Mouse (Mus musculus) retina, embryonic 14.5 days (tissue): ENCODE measurements around the gene Snrnp35.
"Not testable (repeated sequence)": the region's sequence is repeated elsewhere in the genome, so short reads cannot be mapped to it uniquely, and the experiment has no call there.

ENCODE experiments used
- DNase-seq: peaks from one replicate; pipeline ENCODE4 v3.0.0-alpha.2; 2015; ENCODE audit warnings: low spot score

Snrnp35 gene

DNA sequence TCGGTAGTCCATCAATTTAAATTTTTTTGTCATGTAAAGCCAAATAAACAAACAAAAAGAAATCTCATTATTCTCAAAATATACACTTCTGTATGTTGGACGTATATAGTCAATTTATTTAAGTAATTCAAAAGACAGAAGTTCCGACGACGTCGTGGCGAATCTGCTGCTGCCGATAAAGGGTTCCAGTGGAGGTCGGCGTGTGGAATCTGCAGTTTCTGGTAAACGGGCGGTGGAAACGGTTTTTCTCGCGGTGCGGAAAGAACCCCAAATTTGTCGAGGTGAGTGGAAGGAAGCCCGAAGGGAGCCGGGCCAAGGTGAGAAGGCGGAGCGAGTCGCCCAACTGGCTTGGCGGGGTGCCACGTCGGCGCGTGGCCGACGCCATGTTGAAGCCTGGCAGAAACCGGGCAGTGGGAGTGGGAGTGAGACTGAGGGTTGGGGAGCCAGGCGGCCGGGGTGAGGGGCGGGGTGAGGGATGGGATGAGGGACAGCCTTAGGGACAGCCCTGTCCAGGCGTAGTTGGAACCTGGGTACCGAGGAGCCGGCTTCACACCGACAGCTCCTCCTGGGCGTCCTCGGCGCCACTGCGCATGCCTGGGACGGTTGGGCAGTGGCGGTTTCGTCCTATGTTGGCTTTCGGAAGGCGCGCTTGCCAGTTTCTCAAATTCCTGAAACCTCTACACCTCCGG, at the start of gene Snrnp35:
Gene Snrnp35, plus strand, starts transcription at position 169 of the 689 bp plus-strand sequence.
- DNase-seq: peak; percentile 88

DNA sequence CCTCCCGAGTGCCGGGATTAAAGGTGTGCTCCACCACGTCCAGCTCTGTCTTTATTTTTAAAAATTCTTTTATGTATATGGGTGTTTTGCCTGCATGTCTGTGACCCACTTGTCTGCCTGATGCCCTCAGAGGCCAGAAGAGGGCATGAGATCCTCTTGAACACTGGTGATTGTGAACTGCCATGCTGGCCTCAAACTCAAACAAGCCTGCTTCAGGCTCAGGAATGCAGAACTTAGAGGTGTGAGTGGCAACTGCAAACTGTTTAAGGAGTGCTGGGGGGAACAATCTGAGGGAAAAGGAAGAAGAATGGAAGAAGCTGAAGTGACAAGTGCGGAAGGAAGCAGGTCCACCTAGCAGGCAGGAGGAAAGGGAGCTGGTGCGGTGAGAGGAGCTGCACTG, 44.7 kb upstream of the Snrnp35 start:
- DNase-seq: no peak

DNA sequence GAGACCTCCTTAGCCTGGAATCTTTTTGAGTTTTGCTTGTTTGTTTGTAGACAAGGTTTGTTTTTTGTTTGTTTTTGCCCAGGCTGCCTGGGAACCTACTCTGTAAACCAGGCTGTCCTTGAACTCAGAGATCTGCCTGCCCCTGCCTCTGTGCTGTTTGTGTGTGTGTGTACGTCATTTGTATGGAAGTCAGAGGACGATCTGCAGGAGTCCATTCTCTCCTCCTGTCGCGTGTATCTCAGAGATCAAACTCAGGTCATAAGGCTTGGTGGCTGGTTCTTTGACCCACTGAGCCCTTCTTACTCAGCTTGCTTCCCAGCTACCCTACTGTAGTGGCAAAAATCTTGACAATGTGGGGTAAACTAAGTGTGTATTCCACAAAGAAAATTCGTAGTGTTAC, 44.2 kb upstream of the Snrnp35 start:
- no peak for DNase-seq

DNA sequence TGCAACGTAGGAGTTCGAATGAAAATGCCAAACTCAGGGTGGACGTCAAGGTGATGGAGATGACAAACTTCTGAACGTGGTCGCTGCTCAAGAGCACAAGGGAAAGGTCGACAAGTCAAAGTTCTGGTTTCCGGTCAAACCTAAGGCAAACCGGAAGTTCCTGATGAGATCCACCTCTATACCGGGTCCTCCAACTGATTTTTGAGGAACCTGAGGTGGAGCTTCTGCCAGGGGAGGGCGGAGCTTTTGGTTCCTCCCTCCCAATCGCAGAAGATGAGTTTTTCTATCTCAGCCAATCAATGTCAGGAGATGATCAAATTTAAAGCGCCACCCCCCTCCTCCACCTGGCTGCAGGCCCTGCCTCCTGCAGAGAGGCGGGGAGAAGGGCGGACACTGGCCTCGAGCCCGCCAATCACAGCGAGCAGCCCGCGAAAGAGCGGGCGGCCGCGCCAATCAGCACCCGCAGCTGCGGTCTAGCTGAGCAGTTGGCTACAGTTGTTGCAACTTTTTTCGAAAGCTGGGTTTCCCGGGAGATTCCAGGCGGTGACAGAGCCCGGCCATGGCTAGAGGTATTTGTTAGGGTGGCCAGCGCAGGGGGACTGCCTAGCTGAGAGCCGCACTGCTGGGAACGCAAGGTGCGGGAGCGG, 43.4 kb upstream of the Snrnp35 start, which contains the start of gene Kmt5a:
Gene Kmt5a, plus strand, starts transcription at position 484 of the 647 bp plus-strand sequence.
- DNase-seq: peak; percentile 97

DNA sequence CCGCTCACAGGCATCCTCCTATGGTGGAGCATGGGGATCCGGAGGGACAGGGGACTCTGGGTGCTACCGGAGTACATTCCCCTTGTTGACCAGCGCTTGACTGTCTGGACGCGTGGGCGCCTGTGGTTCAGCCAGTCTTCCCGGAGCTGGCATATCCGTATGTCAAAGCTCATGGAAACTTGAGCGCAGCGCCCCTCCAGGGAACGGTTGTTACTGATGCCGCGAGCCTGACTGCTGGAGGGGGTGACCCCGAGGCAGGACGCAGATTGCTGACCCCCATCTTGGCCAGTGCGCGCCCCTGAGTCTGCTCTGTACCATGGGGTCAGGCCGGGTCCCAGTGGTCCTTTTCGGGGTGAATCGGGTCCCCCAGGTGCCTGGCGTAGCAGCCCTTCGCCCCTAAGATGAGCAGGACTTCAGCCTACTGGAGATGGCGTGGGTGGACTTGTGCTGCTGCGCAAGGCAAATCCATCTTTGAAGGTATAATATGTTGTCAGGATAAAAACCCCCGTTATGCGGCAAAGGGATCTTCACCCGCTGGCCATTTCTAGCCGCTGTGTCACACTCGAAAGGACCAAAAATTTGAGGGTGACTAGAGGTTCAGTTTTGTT, 42.7 kb upstream of the Snrnp35 start:
- DNase-seq: peak; percentile 76

DNA sequence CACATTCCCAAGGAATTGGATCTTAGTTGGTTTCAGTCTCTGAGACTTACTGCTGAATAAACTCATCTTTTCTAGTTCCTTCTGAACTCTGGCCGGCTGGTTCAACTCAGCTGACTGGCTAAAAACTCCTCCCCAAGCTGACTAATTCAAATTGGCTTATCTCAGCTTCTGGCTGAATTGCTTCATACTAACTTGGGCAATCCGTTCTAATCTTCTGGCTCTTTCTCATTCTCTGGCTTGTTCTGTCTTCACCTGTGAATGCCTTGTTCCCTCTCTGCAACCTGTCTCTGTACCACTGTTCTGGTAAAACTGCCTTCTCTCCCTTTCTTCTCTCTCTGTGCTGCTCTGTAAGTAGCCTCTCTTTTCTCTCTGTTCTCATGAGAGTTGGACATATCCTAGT, 40.3 kb upstream of the Snrnp35 start:
- no peak for DNase-seq

DNA sequence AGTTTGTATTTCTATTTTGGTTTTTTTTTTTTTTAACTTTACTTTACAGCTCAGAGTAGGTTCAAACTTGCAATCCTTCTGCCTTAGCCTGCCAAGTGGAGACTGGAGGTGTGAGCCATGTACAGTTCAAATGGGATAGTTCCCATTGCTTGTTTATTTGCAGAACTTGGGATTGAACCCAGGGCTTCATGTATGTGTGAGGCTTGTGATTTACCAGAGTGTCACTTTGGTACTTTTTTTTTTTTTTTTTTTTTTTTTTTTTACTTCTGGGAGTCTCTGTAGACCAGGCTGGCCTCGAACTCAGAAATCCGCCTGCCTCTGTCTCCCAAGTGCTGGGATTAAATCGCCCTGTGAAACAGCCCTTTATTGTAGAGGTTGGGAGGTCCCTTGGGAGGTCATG, 38.7 kb upstream of the Snrnp35 start:
- no peak for DNase-seq

DNA sequence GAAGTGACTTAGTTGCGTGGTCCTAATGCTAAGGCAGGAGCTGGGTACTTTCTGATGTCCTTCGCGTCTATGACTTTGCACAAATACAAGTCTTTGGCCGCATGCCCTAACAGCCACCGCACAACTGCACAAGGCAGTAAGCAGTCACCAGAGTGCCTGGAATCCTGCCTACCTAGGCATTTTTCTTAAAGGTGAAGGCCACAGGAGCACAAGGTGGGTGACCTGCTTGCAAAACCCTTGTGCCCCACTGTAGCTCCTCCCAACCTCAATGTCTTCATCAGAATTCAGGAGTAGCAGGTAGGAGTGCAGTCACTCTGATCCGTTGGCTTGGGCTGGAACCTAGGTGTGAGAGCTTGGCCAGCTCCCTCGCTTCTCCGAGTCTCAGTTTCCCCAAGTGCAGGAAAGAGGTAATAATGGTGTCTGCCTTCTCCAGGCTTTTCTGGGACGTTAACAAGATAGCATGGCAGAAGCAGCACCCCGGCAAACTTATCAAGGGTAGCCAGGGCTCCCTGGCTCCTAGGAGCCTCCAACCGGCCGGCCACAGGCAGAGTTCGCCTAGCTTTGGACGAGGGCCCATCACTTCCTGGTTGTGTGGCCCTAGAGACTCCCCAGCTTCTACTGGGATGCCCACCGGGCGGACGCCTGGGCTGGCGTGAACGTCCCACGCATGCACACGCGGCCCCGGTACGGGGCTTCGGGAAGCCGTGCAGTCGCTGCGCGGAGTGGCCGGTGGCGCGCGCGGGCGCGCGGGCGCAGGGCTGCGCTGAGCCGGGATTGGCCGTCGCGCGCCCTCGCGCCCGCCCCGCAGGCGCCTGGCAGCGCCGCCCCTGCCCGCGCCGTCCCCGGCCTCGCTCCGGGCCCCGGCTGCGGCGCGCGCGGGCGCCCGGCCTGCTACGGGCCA, 38.0 kb upstream of the Snrnp35 start:
- peak; percentile 78 for DNase-seq

DNA sequence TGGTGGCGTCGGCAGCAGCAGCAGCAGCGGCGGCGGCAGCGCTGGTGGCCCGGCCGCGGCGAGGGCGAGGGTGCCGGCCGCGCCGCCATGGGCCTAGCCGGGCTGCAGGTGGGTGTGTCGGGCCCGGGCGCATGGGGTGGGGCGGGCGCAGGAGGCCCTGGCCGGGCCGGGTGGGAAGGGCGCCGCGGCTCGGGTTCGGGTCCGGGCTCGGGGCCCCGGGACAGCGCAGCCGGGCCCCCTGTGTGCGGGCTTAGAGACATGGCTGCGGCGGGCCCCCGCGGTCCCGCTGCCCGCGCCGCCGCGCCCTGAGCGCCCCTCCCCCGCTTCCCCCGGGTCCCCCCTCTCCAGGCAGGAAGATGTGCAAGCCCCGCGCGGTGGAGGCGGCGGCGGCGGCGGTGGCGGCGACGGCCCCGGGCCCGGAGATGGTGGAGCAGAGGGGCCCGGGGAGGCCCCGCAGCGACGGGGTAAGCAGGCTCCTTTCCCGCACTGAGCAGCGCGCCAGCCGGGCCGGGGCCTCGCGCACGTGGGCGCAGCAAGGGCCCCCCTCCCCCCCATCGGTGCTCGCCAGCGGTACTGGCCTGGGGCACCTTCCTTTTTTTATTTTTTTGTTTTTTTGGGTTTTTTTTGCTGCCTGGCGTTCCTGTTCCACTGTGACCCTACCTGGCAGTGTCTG, 37.2 kb upstream of the Snrnp35 start:
- DNase-seq: peak; percentile 21

DNA sequence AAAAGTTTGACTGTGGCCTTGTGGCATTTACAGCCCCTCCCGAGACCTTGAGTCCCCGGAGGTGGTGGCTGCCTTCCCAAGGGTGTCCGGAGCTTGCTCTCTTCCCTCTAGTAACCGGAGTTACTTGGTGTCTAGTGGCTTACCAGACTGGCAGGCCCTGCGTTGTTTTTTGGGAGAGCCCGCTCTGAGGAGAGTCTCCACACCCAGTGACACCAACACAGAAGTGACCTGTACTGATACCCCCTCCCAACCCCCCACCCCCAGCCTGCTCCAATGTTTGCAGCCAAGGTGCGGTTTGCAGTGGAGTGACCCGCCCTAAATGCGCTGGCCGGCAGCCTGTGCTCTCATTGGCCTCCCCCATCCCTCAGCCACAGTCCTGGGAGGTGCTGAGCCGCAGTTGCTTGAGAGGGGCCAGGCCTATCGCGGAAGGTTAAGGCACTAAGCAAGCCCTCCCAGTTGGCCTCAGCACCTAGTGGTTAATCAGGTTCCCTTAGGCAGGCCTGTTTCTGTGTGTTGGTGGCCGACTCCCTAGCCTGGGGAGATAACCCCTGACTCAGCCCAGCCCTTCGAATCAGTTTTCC, 36.5 kb upstream of the Snrnp35 start:
- peak; percentile 46 for DNase-seq

DNA sequence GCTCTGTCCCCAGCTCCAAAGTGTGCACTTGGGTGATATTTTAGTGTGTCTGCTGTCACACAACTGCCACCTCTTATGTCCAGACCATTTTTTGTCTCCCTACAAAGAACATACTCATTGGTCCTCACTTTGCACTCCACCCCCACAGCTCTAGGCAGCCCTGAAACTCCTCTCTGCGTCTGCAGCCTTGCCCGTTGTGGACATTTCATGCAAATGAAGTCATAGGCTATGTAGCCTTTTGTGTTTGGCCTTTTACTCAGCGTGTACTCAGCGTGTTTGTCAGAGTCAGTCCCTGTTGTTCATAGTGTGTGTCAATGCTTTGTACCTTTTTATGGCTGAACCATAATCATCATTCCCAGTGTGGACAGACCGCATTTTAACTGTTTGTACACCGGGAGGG, 33.4 kb upstream of the Snrnp35 start:
- DNase-seq: no peak

DNA sequence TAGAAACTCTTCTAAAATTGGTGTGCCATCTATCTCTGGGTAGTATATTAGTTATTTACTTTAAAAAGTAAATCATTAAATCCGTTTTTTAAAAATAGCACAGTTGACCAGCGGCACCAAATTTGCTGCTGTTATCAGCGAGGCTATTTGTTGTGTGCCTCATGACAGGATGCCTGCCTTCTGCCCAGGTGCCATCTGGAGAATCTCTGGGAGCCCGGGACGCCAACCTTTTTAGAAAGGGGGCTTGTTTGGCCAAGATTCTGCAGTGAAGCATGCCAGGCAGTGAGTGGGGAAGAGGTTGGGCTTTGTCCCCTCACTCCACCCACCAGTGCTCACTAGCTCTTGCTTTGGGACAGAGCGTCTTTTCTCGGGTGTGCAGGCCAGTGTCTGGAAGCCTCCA, 32.9 kb upstream of the Snrnp35 start:
- no peak for DNase-seq

DNA sequence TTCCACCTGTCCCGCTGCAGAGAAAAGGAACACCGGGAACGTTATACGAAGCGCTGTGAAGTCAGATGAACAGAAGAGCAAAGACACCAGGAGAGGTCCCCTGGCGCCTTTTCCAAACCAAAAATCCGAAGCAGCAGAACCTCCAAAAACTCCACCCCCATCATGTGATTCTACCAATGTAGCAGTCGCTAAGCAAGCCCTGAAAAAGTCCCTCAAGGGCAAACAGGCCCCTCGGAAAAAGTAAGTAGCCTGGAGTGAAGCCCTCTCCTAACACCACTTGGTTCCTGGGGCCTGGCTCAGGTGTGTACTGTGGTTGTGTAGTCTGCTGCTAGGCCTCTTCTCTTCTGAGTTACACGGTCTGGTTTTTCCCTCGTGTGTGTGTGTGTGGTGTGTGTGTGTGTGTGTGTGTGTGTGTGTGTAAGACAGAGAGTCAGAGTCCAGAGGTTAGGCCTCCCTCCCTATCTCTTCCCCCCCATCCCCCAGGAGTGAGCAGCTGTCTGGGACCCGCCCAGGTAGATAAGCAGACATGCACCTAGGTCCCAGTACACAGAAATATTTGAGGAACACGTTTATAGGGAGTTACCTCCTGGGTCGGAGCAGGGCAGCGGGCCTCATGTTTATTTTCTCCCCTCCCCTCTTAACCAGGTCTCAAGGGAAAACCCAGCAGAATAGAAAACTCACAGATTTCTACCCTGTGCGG, 32.1 kb upstream of the Snrnp35 start:
- DNase-seq: no peak

DNA sequence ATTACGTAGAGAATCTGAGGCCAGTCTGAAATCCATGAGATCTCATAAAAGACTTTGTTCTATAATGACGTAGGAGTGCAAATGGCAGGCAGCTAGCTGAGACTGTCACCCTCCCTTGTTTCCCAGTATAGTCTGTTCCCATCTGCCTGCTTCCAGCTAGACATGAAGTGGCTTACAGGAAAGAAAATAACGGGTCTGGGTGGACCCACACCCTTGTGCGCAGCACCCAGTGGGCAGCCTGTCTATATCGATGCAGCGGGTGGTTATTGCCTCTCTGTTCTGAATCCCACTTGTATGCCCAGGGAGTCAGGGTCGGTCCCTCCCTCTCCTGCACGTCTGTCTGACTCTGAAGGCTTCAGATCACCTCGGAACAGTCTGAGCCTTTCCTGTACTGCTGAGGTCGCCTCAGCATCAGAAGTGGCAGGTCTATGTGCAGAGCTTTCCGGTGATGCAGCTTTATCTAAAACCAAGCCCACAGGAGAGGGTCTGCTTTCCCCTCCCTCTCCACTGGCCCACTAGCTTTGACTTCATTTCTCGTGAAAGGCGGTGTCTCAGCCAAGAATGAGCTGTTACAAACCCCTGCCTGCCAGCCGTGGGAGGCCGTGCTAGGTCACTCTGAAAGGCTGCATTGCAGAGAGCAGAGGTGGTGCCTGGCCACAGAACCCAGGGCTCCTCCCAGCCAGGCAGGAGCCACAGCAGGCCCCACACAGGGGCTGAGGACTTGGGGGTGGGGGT, 30.3 kb upstream of the Snrnp35 start:
- DNase-seq: no peak

DNA sequence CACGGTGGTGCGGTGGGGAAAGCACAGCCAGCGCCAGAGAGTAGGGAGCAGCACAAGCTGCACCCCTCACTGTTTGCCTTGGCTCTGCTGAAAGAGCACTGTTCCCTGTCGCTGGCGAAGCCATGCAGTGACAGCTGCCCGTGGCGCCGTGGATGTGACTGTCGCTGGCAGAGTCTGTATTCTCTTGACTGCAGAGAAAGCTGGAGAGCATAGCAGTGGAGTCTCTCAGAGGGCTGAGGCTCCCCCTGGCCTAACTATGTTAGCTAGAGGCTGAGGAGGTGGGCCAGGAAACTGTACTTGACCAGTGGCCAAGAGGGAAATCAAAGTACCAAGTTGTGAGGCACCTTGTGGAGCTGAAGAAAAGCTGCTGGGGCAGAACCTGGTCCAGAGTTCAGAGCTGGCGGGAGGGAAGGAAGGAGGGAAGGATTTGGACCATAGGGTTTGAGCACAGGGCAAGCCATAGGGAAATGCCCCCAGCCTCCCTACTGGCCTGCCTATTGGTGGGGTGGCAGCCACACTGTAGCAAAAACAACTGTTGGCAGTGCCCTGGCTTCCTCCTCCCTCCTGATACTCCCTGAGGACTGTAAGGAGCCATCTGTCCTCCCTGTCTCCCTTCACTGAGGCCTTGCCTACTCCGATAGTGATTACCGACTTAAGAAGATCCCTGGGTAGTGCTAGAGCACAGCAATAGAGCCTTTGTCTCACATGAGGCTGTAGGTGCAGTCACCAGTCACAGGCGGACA, 29.4 kb upstream of the Snrnp35 start:
- no peak for DNase-seq

DNA sequence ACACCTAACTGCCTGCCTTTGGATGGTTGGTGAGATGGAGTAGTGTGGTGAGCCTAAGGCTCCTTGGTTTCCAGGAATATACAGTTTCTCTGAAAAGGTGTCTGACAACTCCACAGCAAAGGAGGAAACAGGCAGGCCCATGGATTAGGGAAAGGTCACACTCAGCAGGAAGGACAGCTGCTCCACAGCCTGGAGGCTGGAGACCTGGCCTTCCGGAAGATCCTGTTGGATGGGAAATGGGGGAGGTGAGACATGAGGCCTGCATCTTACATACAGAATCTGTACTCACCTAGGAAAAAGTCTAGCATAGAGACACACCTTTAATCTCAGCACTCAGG, 28.9 kb upstream of the Snrnp35 start:
- DNase-seq: no peak

DNA sequence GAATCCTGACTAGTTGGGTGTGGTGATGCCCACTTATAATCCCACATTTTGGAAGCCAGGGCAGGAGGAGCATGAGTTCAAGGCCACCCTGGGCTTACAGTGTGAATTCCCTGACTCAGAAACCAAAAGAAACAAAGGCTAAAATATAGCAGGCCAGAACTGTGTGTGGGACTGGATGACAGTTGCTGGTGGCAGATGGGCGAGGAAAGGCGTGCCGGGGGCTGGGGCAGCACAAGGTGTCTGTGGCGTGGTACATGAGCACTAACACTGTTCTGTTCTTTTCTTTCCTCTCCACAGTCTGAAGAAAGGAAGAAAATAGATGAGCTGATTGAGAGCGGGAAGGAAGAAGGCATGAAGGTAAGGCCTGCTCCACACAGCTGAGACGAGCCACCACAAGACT, 26.2 kb upstream of the Snrnp35 start:
- no peak for DNase-seq

DNA sequence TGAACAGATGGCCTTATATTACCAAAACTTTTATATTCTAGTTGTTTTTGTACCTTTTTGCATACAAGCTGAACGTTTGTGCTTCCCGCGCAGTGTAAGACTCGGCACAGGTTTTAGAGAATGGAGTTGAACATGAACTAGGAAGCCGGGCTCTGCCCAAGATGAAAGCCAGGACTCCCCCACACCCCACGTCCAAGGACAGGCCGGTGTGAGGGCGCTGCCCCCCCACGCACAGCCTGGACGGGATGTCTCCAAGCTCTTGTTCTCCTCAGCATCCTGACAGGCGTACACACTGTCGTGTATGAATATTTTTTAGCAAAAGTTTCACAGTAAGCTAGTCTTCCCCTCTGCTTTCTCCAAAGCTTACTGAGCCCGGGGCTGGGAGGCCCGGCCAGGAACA, 22.0 kb upstream of the Snrnp35 start:
- not testable (repeated sequence) for DNase-seq

DNA sequence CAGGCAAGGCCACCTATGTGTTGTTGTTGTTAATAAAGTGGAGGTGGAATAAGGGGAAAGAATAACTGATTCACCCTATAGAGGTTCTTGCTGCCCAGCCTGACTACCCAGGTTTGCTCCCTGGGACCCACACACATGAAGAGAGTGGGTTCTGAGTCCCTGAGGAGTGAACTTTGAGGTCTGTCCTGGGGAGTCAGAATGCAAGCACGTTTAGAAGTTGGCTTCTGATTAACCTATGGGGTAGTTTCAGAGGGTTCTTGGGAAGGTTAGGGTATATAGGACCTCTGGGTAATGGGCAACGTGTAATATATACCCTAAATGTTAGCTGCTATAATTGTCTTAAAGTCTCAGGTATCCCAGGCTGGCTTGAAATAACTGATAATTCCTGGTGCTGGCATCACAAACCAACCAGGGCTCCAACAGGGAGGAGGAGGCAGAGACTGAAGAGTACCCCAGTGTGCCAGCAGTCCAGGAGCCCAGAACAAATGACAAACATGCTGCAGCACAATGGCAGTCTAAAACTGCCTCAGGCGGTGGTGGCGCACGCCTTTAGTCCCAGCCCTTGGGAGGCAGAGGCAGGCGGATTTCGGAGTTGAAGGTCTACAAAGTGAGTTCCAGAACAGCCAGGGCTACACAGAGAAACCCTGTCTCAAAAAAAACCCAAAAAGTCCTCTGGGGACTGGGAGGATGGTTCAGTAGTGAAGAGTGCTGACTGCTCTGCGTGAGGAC, 20.5 kb upstream of the Snrnp35 start:
- no peak for DNase-seq
